Mouse (Mus musculus) ES-E14 (cell line): Measurements from ENCODE around the gene Pkhd1.

Experiments used
- CHD2 ChIP-seq: IDR thresholded peaks from 2 replicates; pipeline ENCODE4 v1.6.1; 2014; ENCODE audit warnings: mild to moderate bottlenecking, low read depth, low read length, inconsistent platforms
- MAFK ChIP-seq: IDR thresholded peaks from 2 replicates; pipeline ENCODE4 v1.6.1; 2014; ENCODE audit warnings: mild to moderate bottlenecking, low read depth, low read length, inconsistent platforms; ENCODE audit not compliant: insufficient read depth
- ZC3H11A ChIP-seq: IDR thresholded peaks from 2 replicates; pipeline ENCODE4 v1.6.1; 2012; ENCODE audit warnings: low read depth, mild to moderate bottlenecking, inconsistent platforms, low read length, borderline replicate concordance

DNA sequence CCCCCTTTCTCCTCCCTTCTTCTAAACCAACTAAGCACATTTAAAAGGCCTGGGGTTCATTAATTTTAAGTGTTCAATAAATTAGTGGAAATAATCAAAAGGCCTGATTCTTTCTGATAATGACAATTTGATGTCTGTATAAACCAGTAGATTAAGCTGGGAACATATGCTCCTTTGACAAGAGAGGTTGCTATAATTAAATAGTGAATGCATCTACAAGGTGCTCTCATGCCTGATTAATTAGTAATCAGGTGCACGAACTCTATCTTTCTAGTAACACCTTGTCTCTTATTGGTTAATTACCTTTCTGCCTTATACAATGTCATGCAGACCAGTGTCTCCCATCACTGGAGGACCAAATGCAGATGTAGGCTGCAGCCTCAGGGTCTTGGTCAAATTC, 329.2 kb downstream of the Pkhd1 start:
- TF ChIP-seq CHD2, result no peak
- TF ChIP-seq ZC3H11A, result no peak
- no peak for TF ChIP-seq MAFK
